Mouse (Mus musculus): ENCODE data around the gene Cox10.

The Cox10 gene

GRCm38 (mm10) chr11:63957207-63957606 is 122.1 kb downstream of the Cox10 start:
- no peak for DNase-seq (ENCODE audit: low spot score in 2 of 2)

GRCm38 (mm10) chr11:63956748-63957147 is 122.5 kb downstream of the Cox10 start:
- no peak for DNase-seq (ENCODE audit: low spot score in 2 of 2)

GRCm38 (mm10) chr11:63953887-63954286 is 125.4 kb downstream of the Cox10 start:
- no peak for DNase-seq (ENCODE audit: low spot score in 2 of 2)

- no peak for DNase-seq (ENCODE audit: low spot score in 2 of 2)
Observed at GRCm38 (mm10) chr11:63952743-63953191, 126.5 kb downstream of the Cox10 start.

- DNase-seq (ENCODE audit: low spot score in 2 of 2) = no peak
Observed at GRCm38 (mm10) chr11:63951831-63952631, 127.2 kb downstream of the Cox10 start.

GRCm38 (mm10) chr11:63948371-63948770 is 130.9 kb downstream of the Cox10 start:
- no peak for DNase-seq (ENCODE audit: low spot score in 2 of 2)

GRCm38 (mm10) chr11:63947024-63947423 is 132.2 kb downstream of the Cox10 start:
- no peak for DNase-seq (ENCODE audit: low spot score in 2 of 2)

- DNase-seq (ENCODE audit: low spot score in 2 of 2) = no peak
Observed at GRCm38 (mm10) chr11:63943947-63944346, 135.3 kb downstream of the Cox10 start.

- DNase-seq (ENCODE audit: low spot score in 2 of 2) = no peak
Observed at GRCm38 (mm10) chr11:63943268-63943890, 135.9 kb downstream of the Cox10 start.

- DNase-seq (ENCODE audit: low spot score in 2 of 2) = no peak
Observed at GRCm38 (mm10) chr11:63942177-63942576, 137.1 kb downstream of the Cox10 start.

- no peak for DNase-seq (ENCODE audit: low spot score in 2 of 2)
Observed at GRCm38 (mm10) chr11:63936641-63937040, 142.6 kb downstream of the Cox10 start.

- no peak for DNase-seq (ENCODE audit: low spot score in 2 of 2)
Observed at GRCm38 (mm10) chr11:63926901-63927300, 152.4 kb downstream of the Cox10 start.

- DNase-seq (ENCODE audit: low spot score in 2 of 2) = peak; percentile 45 to 74
Observed at GRCm38 (mm10) chr11:63925161-63925582, 154.1 kb downstream of the Cox10 start.

- no peak for DNase-seq (ENCODE audit: low spot score in 2 of 2)
Observed at GRCm38 (mm10) chr11:63924286-63924930, 154.9 kb downstream of the Cox10 start.

- no peak for DNase-seq (ENCODE audit: low spot score in 2 of 2)
Observed at GRCm38 (mm10) chr11:63923386-63923785, 155.9 kb downstream of the Cox10 start.

- DNase-seq (ENCODE audit: low spot score in 2 of 2) = peak; percentile 84 to 87
Observed at GRCm38 (mm10) chr11:63922091-63922621, 157.1 kb downstream of the Cox10 start, which contains the start of gene Hs3st3b1. Hs3st3b1 (minus strand) TSS chr11:63922290.

- DNase-seq (ENCODE audit: low spot score in 2 of 2) = no peak
Observed at GRCm38 (mm10) chr11:63921044-63921951, 158.0 kb downstream of the Cox10 start.

- DNase-seq (ENCODE audit: low spot score in 2 of 2) = peak; percentile 43 to 76
Observed at GRCm38 (mm10) chr11:63920531-63920930, 158.7 kb downstream of the Cox10 start.

GRCm38 (mm10) chr11:63919211-63920098 is 159.8 kb downstream of the Cox10 start:
- DNase-seq (ENCODE audit: low spot score in 2 of 2) = no peak
